Mouse (Mus musculus) layer of hippocampus, adult 9-10 months (tissue): ENCODE data around the gene Acvrl1.

ENCODE experiments used
- DNase-seq: peaks from one replicate; pipeline ENCODE4 v3.0.0; 2022; ENCODE audit warnings: low spot score

Gene Acvrl1

DNA sequence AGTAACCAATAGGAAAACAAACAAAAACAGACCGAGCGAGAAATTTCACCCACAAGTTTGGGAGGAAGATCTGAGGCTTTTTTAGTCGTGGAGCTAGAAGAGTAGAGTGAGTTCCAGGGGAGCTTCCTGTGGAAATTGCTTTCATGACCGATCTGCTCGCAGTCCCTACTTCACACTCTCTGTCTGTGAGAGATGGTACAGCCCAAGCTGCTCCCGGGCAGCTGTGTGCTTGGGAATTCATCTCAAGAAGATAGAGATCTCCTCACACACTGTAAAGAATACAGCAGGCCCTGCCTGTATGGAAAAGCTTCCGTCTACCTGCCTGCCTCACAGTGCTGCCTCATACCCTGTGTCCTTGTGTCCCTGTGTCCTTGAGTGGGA, 63.9 kb downstream of the Acvrl1 start:
- no peak for DNase-seq

GRCm38 (mm10) chr15:101192651-101193050, 64.3 kb downstream of the Acvrl1 start:
- DNase-seq: no peak

GRCm38 (mm10) chr15:101193971-101194370, 65.6 kb downstream of the Acvrl1 start:
- no peak for DNase-seq
